22 mouse cellular contexts compared by ENCODE assay signal in the genomic region with DNA sequence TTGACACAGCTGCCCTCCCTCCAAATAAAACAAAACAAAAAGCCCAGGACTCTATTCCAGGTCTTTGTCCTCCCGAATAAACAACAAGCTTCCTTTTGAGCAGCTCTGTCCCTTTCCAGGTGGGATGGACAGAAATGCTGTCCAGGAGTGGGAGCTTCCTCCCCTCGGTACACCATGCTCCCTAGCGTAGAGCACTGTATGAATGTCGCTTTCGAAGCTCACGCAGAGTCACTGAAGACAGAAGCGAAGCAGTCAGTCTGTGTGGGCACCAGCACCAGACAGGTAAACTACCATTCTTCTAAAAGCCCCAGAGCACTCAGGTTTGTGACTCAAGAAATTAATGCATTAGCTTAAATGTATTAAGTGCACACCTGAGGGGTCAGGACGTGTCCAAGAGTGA. TPM values are rescaled to one million over a fixed set of nuclear protein-coding genes. Genes with fewer than 3 reads are reported as not detected.
DNase-seq lines count a peak whose midpoint lies in the region; ATAC-seq and TF ChIP-seq lines count a peak whose summit lies in the region.
"Had no signal": no experiment of that assay in that cellular context is flagged by ENCODE, and none has a peak within 500 bp of the region (broad histone marks: within the 10 kb centered on the region; RNA-seq: fewer than 3 reads in every experiment).

No protein-coding gene starts in this region.

- no peak for TF ChIP-seq CTCF in forebrain, postnatal 0 days (IDR thresholded peaks at IDR 0.05; ENCODE audit: low read depth)
- TF ChIP-seq CTCF in lung, embryonic 14.5 days (IDR thresholded peaks at IDR 0.05; ENCODE audit: low read depth): no peak

- no peak for ATAC-seq in forebrain, embryonic 14.5 days
- ATAC-seq in forebrain, postnatal 0 days: no peak
- ATAC-seq in lung, embryonic 14.5 days (ENCODE audit: insufficient read depth): no peak
- ATAC-seq: Patski had no signal

- no peaks in the 10 kb centered on the region for H3K27me3 ChIP-seq in forebrain, embryonic 14.5 days (replicated peaks; ENCODE audit: control insufficient read depth, insufficient read depth, low read length)
- H3K27me3 ChIP-seq in forebrain, postnatal 0 days (ENCODE audit: insufficient read depth, low read length): no peaks in the 10 kb centered on the region
- H3K27me3 ChIP-seq in lung, embryonic 14.5 days (ENCODE audit: insufficient read depth, low read length): no peaks in the 10 kb centered on the region
- H3K27me3 ChIP-seq: CH12.LX; heart, embryonic 15.5 days; limb, embryonic 15.5 days; midbrain, embryonic 12.5 days; neural tube, embryonic 15.5 days; Patski had no signal

- WGBS in forebrain, embryonic 14.5 days: 82% methylated on average over 8 of the region's 8 CpGs
- WGBS in forebrain, postnatal 0 days: 81% methylated on average over 8 of the region's 8 CpGs
- 79% methylated on average over 8 of the region's 8 CpGs for WGBS in lung, embryonic 14.5 days

- no peak overlapping the region for H3K4me2 ChIP-seq in forebrain, embryonic 14.5 days (ENCODE audit: low read length)
- H3K4me2 ChIP-seq in forebrain, postnatal 0 days (ENCODE audit: low read depth): no peak overlapping the region
- no peak overlapping the region for H3K4me2 ChIP-seq in lung, embryonic 14.5 days
- H3K4me2 ChIP-seq: heart, embryonic 15.5 days; hindbrain, embryonic 14.5 days; limb, embryonic 15.5 days; midbrain, embryonic 12.5 days; neural tube, embryonic 15.5 days had no signal

- H3K9me3 ChIP-seq in forebrain, embryonic 14.5 days (replicated peaks; ENCODE audit: control insufficient read depth, low read length): no peaks in the 10 kb centered on the region
- no peaks in the 10 kb centered on the region for H3K9me3 ChIP-seq in forebrain, postnatal 0 days (ENCODE audit: low read length)
- no peaks in the 10 kb centered on the region for H3K9me3 ChIP-seq in lung, embryonic 14.5 days (ENCODE audit: low read depth, low read length)
- H3K9me3 ChIP-seq: G1E; heart, embryonic 15.5 days; limb, embryonic 15.5 days; midbrain, embryonic 12.5 days; neural tube, embryonic 15.5 days had no signal

- no peak overlapping the region for H3K4me3 ChIP-seq in forebrain, embryonic 14.5 days (ENCODE audit: low read depth, low read length)
- no peak overlapping the region for H3K4me3 ChIP-seq in forebrain, postnatal 0 days (ENCODE audit: low read depth, low read length)
- no peak overlapping the region for H3K4me3 ChIP-seq in lung, embryonic 14.5 days (ENCODE audit: low read depth, low read length)
- H3K4me3 ChIP-seq: heart, embryonic 15.5 days; limb, embryonic 15.5 days; midbrain, embryonic 12.5 days; neural tube, embryonic 15.5 days had no signal

- no peaks in the 10 kb centered on the region for H3K4me1 ChIP-seq in forebrain, embryonic 14.5 days (ENCODE audit: control insufficient read depth, insufficient read depth, low read length)
- no peaks in the 10 kb centered on the region for H3K4me1 ChIP-seq in forebrain, postnatal 0 days (ENCODE audit: insufficient read depth)
- peaks cover 8% of the 10 kb centered on the region; the same call in 1 of the 2 replicates for H3K4me1 ChIP-seq in lung, embryonic 14.5 days (ENCODE audit: insufficient read depth)
- H3K4me1 ChIP-seq: heart, embryonic 15.5 days; limb, embryonic 15.5 days; midbrain, embryonic 12.5 days; neural tube, embryonic 15.5 days had no signal

- 0 out of 2 replicates have a peak overlapping the region, but pooled peaks have one; percentile 14 for H3K27ac ChIP-seq in forebrain, embryonic 14.5 days (ENCODE audit: low read depth, low read length)
- no peak overlapping the region for H3K27ac ChIP-seq in forebrain, postnatal 0 days (ENCODE audit: low read depth, low read length)
- H3K27ac ChIP-seq in lung, embryonic 14.5 days (ENCODE audit: low read depth): peak overlapping the region; percentile 11; the same call in 1 of the 2 replicates
- H3K27ac ChIP-seq: heart, embryonic 15.5 days; hindbrain, embryonic 14.5 days; kidney, postnatal 0 days; limb, embryonic 15.5 days; midbrain, embryonic 12.5 days; neural tube, embryonic 15.5 days had no signal

- DNase-seq in forebrain, embryonic 14.5 days (ENCODE audit: low spot score): no peak
- no peak for DNase-seq in forebrain, postnatal 0 days
- no peak for DNase-seq in lung, embryonic 14.5 days
- DNase-seq in lung, postnatal 36 days: no peak
- peak; percentile 69 to 74 for DNase-seq in cerebellum, adult 18-20 months
- DNase-seq in cerebellum, adult 8-10 months: peak; percentile 67
- no peak for DNase-seq in kidney, adult 9 months
- DNase-seq: B cell, adult 2 months; gastrocnemius, postnatal 36 days; kidney, adult 18-20 months; right cerebral cortex, postnatal 4 days; thymus, adult 18-20 months; thymus, postnatal 36 days had no signal

- no peak overlapping the region for H3K9ac ChIP-seq in forebrain, embryonic 14.5 days (ENCODE audit: low read length)
- no peak overlapping the region for H3K9ac ChIP-seq in forebrain, postnatal 0 days
- H3K9ac ChIP-seq in lung, embryonic 14.5 days: no peak overlapping the region
- H3K9ac ChIP-seq: heart, embryonic 15.5 days; hindbrain, embryonic 14.5 days; limb, embryonic 15.5 days; midbrain, embryonic 12.5 days; neural tube, embryonic 15.5 days had no signal

- H3K36me3 ChIP-seq in forebrain, embryonic 14.5 days (ENCODE audit: control insufficient read depth, insufficient read depth, low read length): no peaks in the 10 kb centered on the region
- no peaks in the 10 kb centered on the region for H3K36me3 ChIP-seq in forebrain, postnatal 0 days (ENCODE audit: insufficient read depth)
- H3K36me3 ChIP-seq in lung, embryonic 14.5 days (ENCODE audit: insufficient read depth): no peaks in the 10 kb centered on the region
- H3K36me3 ChIP-seq: G1E; heart, embryonic 15.5 days; limb, embryonic 15.5 days; midbrain, embryonic 12.5 days; neural tube, embryonic 15.5 days had no signal

RNA-seq across cellular contexts. Expression of a gene that starts 20.2 kb away (rescaled TPM):
- polyA plus RNA-seq in forebrain, embryonic 14.5 days (2014; fragmentation: Nextera tagmentation; extraction: Ambion mirVana): 0.05 and 0.19 TPM in 2 replicates
- 0.46 and 0.48 TPM in 2 replicates for total RNA-seq in forebrain, postnatal 0 days (2014; rRNA removed)
- polyA plus RNA-seq in forebrain, postnatal 0 days (2015; fragmentation: Nextera tagmentation; extraction: Ambion mirVana): 0.10 and 0.25 TPM in 2 replicates
- polyA plus RNA-seq in lung, embryonic 14.5 days (2014; fragmentation: Nextera tagmentation; extraction: Ambion mirVana): 5.0 and 5.6 TPM in 2 replicates
- total RNA-seq: CH12.LX had no signal
- polyA plus RNA-seq: G1E had no signal

Comparison
In these comparisons a context has a peak if more than half of its experiments do, and no peak if none do; other contexts are left out.
1. DNase-seq: peak in cerebellum, adult 18-20 months (2 of 2) and cerebellum, adult 8-10 months (single experiment); none in forebrain, embryonic 14.5 days (single experiment), forebrain, postnatal 0 days (single experiment), lung, embryonic 14.5 days (single experiment), lung, postnatal 36 days (single experiment) and kidney, adult 9 months (single experiment).